Mouse (Mus musculus): ENCODE measurements around the gene Gm17359. TPM values are rescaled to one million over a fixed set of nuclear protein-coding genes. Genes with fewer than 3 reads are reported as not detected.

The Gm17359 gene
- total and polyA plus RNA-seq, 3 experiments: not detected

DNA sequence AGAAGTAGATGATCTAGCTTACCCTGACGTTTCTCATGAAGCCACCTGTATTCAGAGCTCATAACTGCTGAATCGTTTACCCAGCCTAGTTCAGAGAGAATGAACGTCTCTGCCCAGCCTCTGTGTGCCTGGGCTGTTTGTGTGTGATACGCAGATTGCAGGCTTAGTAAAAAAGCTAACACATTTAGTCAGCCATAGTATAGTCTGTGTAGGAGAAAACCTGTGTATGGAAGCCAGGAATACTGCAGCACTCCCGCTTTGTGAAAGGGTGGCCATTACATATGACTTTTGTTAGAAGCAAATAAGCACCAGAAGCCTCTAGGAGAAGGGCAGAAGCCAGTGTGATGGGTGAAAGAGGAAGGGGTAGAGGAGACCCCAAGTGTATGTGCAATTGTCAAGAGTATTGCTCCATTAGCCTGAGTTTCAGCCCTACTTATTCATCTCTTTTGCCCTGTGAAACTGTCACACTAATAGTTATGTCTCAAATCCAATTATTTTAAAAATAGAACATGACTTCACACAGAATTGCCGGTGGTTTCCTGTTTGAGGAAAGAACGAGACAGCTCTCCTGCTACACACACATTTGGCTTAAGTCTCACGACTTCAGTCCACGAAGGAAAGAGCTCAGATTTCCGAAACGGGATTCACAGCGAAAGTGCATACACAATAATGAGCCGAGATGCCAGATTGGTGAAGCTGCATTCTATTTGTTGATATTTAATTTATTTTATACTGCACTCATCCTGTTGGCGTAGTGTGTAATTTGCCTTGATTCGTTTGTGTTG lies 24.0 kb downstream of the Gm17359 start:
- dilution Hi-C loops (cut with MboI; ENCODE audit: extremely low pct_ligation_motif_present, extremely low pct_unique_long_range_greater_than_20kb, low sequenced_read_pairs): no loop called here

DNA sequence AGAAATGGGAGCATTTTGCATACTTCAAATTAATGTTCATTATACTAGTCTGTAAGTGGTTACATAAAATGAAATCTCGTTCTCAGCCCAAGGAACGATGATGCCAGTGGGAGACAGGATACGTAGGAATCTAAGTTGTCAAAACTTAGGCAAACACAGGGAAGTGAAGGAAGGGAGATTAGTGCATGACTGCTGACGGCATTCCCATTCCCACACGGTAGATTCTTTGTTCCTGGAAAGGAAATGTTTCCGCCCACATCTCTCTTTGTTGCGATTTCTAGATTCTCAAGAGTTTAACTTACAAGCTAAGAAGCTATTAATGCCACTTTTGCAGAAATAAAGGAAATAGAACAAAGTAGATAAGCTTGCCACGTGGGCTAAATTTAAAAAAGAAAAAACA lies 29.6 kb downstream of the Gm17359 start:
- Histone ChIP-seq H3K27ac (ENCODE audit: insufficient read depth, low read depth) (no peak overlapping the region), H3K4me2 (ENCODE audit: insufficient read depth, low read depth, poor library complexity, severe bottlenecking) (no peak overlapping the region), H3K79me2 (replicated peaks; ENCODE audit: control insufficient read depth, extremely low read depth, insufficient read depth, poor library complexity, severe bottlenecking) (no peaks in the 10 kb centered on the region), H3K27me3 (replicated peaks) (no peaks in the 10 kb centered on the region), H3K9me3 (replicated peaks; ENCODE audit: low read length) (no peaks in the 10 kb centered on the region), H3K9ac (ENCODE audit: insufficient read depth, low read depth) (no peak overlapping the region), H3K4me1 (ENCODE audit: control insufficient read depth in 1 of 2, insufficient read depth in 2 of 2) (no peaks in the 10 kb centered on the region), H3K36me3 (replicated peaks in 1 of 2; ENCODE audit: control insufficient read depth in 1 of 2, insufficient read depth in 1 of 2, low read length in 1 of 2) (no peaks in the 10 kb centered on the region), H3K4me3 (replicated peaks in 1 of 3; ENCODE audit: low read depth in 2 of 3, low read length in 2 of 3, poor library complexity in 1 of 3) (no peak overlapping the region)
- dilution Hi-C loops (cut with MboI; ENCODE audit: extremely low pct_ligation_motif_present, extremely low pct_unique_long_range_greater_than_20kb, low sequenced_read_pairs) (no loop called here), in situ Hi-C loops (cut with MboI; ENCODE audit: low pct_ligation_motif_present, low pct_unique_long_range_greater_than_20kb, low sequenced_read_pairs) (no loop called here)
- TF ChIP-seq ETS1 (conservative IDR thresholded peaks at IDR 0.05; ENCODE audit: low read depth, low read length): no peak
- TF ChIP-seq MEF2A (IDR thresholded peaks at IDR 0.05; ENCODE audit: borderline replicate concordance, low read depth, low read length): no peak
- TF ChIP-seq SMC3 (IDR thresholded peaks at IDR 0.05; ENCODE audit: low read depth, low read length): no peak
- no peak for TF ChIP-seq RCOR1 (conservative IDR thresholded peaks at IDR 0.05; ENCODE audit: low read depth, low read length)
- no peak for TF ChIP-seq MAX (IDR thresholded peaks at IDR 0.05; ENCODE audit: low read length)
- no peak for TF ChIP-seq TCF12 (IDR thresholded peaks at IDR 0.05; ENCODE audit: low read depth, low read length)
- no peak for TF ChIP-seq USF1 (IDR thresholded peaks at IDR 0.05; ENCODE audit: low read depth, low read length)
- no peak for TF ChIP-seq PAX5 (IDR thresholded peaks at IDR 0.05; ENCODE audit: low read length)
- no peak for TF ChIP-seq CHD1 (IDR thresholded peaks at IDR 0.05; ENCODE audit: low read depth, low read length)
- no peak for TF ChIP-seq NELFE (IDR thresholded peaks at IDR 0.05; ENCODE audit: low read depth, low read length)
- TF ChIP-seq GABPA (IDR thresholded peaks at IDR 0.05; ENCODE audit: insufficient replicate concordance, low read depth, low read length): no peak
- TF ChIP-seq MXI1 (IDR thresholded peaks at IDR 0.05; ENCODE audit: low read depth, low read length): no peak
- TF ChIP-seq ZMIZ1 (IDR thresholded peaks at IDR 0.05; ENCODE audit: low read depth, low read length): no peak
- no peak for TF ChIP-seq ZNF384 (IDR thresholded peaks at IDR 0.05; ENCODE audit: low read depth, low read length)
- TF ChIP-seq MAZ (IDR thresholded peaks at IDR 0.05; ENCODE audit: low read depth, low read length): no peak
- no peak for TF ChIP-seq POLR2AphosphoS2 (IDR thresholded peaks at IDR 0.05; ENCODE audit: low read depth, low read length)
- DNase-seq (ENCODE audit: extremely low read depth): no peak

More for the DNA sequence above, 24.0 kb downstream of the Gm17359 start:
- no peak overlapping the region for H3K9ac ChIP-seq (ENCODE audit: insufficient read depth, low read depth)
- H3K79me2 ChIP-seq (replicated peaks; ENCODE audit: control insufficient read depth, extremely low read depth, insufficient read depth, poor library complexity, severe bottlenecking): no peaks in the 10 kb centered on the region
- TF ChIP-seq ZC3H11A (IDR thresholded peaks at IDR 0.05; ENCODE audit: low read depth, low read length): no peak
- no peak for TF ChIP-seq KAT2A (IDR thresholded peaks at IDR 0.05; ENCODE audit: insufficient replicate concordance, low read length)
- no peak for TF ChIP-seq ELF1 (IDR thresholded peaks at IDR 0.05; ENCODE audit: low read depth, low read length)
- TF ChIP-seq JUN (IDR thresholded peaks at IDR 0.05; ENCODE audit: insufficient read depth, low read depth, low read length): no peak
- no peak for TF ChIP-seq TCF12 (IDR thresholded peaks at IDR 0.05; ENCODE audit: low read depth, low read length)
- TF ChIP-seq CHD1 (IDR thresholded peaks at IDR 0.05; ENCODE audit: low read depth, low read length): no peak
- TF ChIP-seq BHLHE40 (IDR thresholded peaks at IDR 0.05; ENCODE audit: low read depth, low read length): no peak
- TF ChIP-seq TBP (conservative IDR thresholded peaks at IDR 0.05; ENCODE audit: low read depth, low read length): no peak
- TF ChIP-seq POLR2A (IDR thresholded peaks at IDR 0.05; ENCODE audit: low read depth, low read length): no peak
- TF ChIP-seq E2F4 (IDR thresholded peaks at IDR 0.05; ENCODE audit: insufficient replicate concordance, low read depth, low read length): no peak
- no peak for TF ChIP-seq IRF4 (IDR thresholded peaks at IDR 0.05; ENCODE audit: low read depth, low read length)
- TF ChIP-seq MAZ (IDR thresholded peaks at IDR 0.05; ENCODE audit: low read depth, low read length): no peak
- no peak for TF ChIP-seq MYC (IDR thresholded peaks at IDR 0.05; ENCODE audit: low read depth, low read length)
- no peak for TF ChIP-seq JUND (conservative IDR thresholded peaks at IDR 0.05; ENCODE audit: low read depth, low read length)
- H3K36me3 ChIP-seq (replicated peaks in 1 of 2; ENCODE audit: control insufficient read depth in 1 of 2, insufficient read depth in 1 of 2, low read length in 1 of 2): no peaks in the 10 kb centered on the region
- in situ Hi-C loops (cut with MboI; ENCODE audit: low pct_ligation_motif_present, low pct_unique_long_range_greater_than_20kb, low sequenced_read_pairs): no loop called here
- no peaks in the 10 kb centered on the region for H3K4me1 ChIP-seq (ENCODE audit: control insufficient read depth in 1 of 2, insufficient read depth in 2 of 2)
- H3K27me3 ChIP-seq (replicated peaks): no peaks in the 10 kb centered on the region
- no peak overlapping the region for H3K27ac ChIP-seq (ENCODE audit: insufficient read depth, low read depth)
- no peak for DNase-seq (ENCODE audit: extremely low read depth)
- no peaks in the 10 kb centered on the region for H3K9me3 ChIP-seq (replicated peaks; ENCODE audit: low read length)
- no peak overlapping the region for H3K4me2 ChIP-seq (ENCODE audit: insufficient read depth, low read depth, poor library complexity, severe bottlenecking)
- no peak overlapping the region for H3K4me3 ChIP-seq (replicated peaks in 1 of 3; ENCODE audit: low read depth in 2 of 3, low read length in 2 of 3, poor library complexity in 1 of 3)
